Comparison of ENCODE assay signal across 8 mouse cellular contexts in the genomic region with DNA sequence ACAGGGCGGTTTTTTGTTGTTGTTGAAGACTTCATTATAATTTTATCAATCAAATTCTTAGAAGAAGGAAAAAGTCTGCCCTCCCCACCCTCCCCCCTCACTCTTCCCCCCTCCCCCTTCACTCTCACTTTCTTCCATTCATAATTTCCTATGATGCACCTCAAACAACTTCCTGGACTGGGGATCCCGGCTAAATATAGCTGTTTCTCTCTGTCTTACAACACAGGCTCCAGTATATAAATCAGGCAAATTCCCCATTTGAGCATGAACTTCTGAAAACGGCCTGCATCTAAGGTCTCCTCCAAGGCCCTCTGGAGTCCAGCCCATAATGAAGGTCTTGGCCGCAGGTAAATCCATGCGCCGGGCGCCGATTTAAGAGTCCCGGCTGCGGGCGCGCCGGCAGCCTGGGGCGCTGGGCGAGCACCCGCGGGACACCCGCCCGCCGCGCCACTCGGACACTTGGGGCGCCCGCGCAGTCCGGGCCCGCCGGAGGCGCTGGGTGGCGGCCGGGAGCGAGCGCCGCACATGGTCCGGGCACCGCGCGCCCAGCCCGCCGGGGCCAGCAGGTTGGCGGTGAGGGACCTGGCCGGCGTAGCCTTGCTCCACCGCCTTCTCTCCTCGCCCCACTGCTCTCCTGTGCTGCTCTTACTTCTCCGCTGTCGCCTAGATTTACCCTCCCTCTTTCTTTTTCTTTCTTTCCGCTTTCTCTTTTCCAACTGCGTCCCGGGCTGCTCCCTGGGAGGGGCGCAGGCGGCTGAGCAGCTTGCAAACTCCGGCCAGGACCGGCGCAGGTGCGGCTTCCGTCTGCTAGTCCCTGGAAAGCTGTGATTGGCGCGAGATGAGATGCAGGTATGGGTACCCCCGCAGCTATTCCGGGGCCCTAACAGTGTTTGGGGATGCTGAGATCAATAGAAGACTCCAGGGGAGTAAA. TPM values are rescaled to one million over a fixed set of nuclear protein-coding genes. Genes with fewer than 3 reads are reported as not detected.
A peak's percentile ranks its signal among the peaks of the same experiment; 100 is the strongest.
DNase-seq lines count a peak whose midpoint lies in the region; ATAC-seq and TF ChIP-seq lines count a peak whose summit lies in the region.

No protein-coding gene starts in this region.

- peak; percentile 67; the same call in 1 of the 2 replicates for ATAC-seq in frontal cortex, adult (ENCODE audit: low TSS enrichment)
- peak; percentile 62 for ATAC-seq in intestine, postnatal 0 days
- ATAC-seq in lung, embryonic 15.5 days (ENCODE audit: borderline replicate concordance, extremely low read depth, low FRiP score, low TSS enrichment) = peak; percentile 52

- H3K27me3 ChIP-seq in intestine, postnatal 0 days (replicated peaks; ENCODE audit: control insufficient read depth, insufficient read depth, low read length) = no peaks in the 10 kb centered on the region
- peaks cover 62% of the 10 kb centered on the region for H3K27me3 ChIP-seq in lung, embryonic 15.5 days

- H3K9ac ChIP-seq in intestine, postnatal 0 days (ENCODE audit: low read depth, low read length) = peak overlapping the region; percentile 54
- peak overlapping the region; percentile 52 for H3K9ac ChIP-seq in lung, embryonic 15.5 days

- peak overlapping the region; percentile 68 for H3K27ac ChIP-seq in intestine, postnatal 0 days (ENCODE audit: low read depth, low read length)
- H3K27ac ChIP-seq in lung, embryonic 15.5 days = peak overlapping the region; percentile 43; the same call in 1 of the 2 replicates

- H3K36me3 ChIP-seq in intestine, postnatal 0 days (ENCODE audit: control insufficient read depth, insufficient read depth) = peaks cover 9% of the 10 kb centered on the region; the same call in 1 of the 2 replicates
- no peaks in the 10 kb centered on the region for H3K36me3 ChIP-seq in lung, embryonic 15.5 days

- TF ChIP-seq CTCF in intestine, postnatal 0 days (IDR thresholded peaks at IDR 0.05; ENCODE audit: low read depth) = peak; percentile 23

- H3K9me3 ChIP-seq in intestine, postnatal 0 days (ENCODE audit: control insufficient read depth) = no peaks in the 10 kb centered on the region
- H3K9me3 ChIP-seq in lung, embryonic 15.5 days = no peaks in the 10 kb centered on the region

- peaks cover 17% of the 10 kb centered on the region for H3K4me1 ChIP-seq in intestine, postnatal 0 days (replicated peaks; ENCODE audit: control insufficient read depth, insufficient read depth, low read length)
- H3K4me1 ChIP-seq in lung, embryonic 15.5 days = peaks cover 47% of the 10 kb centered on the region

- intact Hi-C loops in gastrocnemius, postnatal 14 days (cut with DNase I; ENCODE audit: low total_unique reads) = no loop called here

- under 1% methylated on average over 54 of the region's 61 CpGs for WGBS in intestine, postnatal 0 days
- 1% methylated on average over 61 of the region's 61 CpGs for WGBS in lung, embryonic 15.5 days

- no peak for DNase-seq in frontal cortex, postnatal 36 days (ENCODE audit: low spot score in 2 of 2)
- peak; percentile 82 for DNase-seq in adrenal gland, adult 2 months
- peak; percentile 58 for DNase-seq in gastrocnemius, postnatal 14 days
- DNase-seq in retina, postnatal 1 day = peak; percentile 55
- DNase-seq in spleen, postnatal 14 days (ENCODE audit: low spot score in 2 of 2) = no peak

- H3K4me2 ChIP-seq in intestine, postnatal 0 days (replicated peaks; ENCODE audit: low read depth) = peak overlapping the region; percentile 91
- H3K4me2 ChIP-seq in lung, embryonic 15.5 days = peak overlapping the region; percentile 79

- peak overlapping the region; percentile 64 for H3K4me3 ChIP-seq in intestine, postnatal 0 days (ENCODE audit: low read depth, low read length)
- peak overlapping the region; percentile 55 for H3K4me3 ChIP-seq in lung, embryonic 15.5 days

RNA-seq across cellular contexts. Expression of a gene that starts 9.2 kb away (rescaled TPM):
- under 1 TPM; 0.06 to 0.24 TPM for total RNA-seq in adrenal gland, adult 2 months (2021)
- polyA plus RNA-seq in adrenal gland, adult 2 months (2012; rRNA removed) = 0.43 and 1.0 TPM in 2 replicates
- under 1 TPM; 0.24 to 0.45 TPM for total RNA-seq in gastrocnemius, postnatal 14 days (2021)
- polyA plus RNA-seq in intestine, postnatal 0 days (2015; fragmentation: Nextera tagmentation; extraction: Ambion mirVana) = 0.92 and 1.2 TPM in 2 replicates
- 0.19 and 0.32 TPM in 2 replicates for polyA plus RNA-seq in lung, embryonic 15.5 days (2015; fragmentation: Nextera tagmentation; extraction: Ambion mirVana)

RNA-seq across cellular contexts. Expression of a gene that starts 30.3 kb away (rescaled TPM):
- under 1 TPM in 1 of 2 experiments, not detected in 1; 0.45 TPM for total RNA-seq in adrenal gland, adult 2 months (2021)
- 0.13 and 0.17 TPM in 2 replicates for polyA plus RNA-seq in adrenal gland, adult 2 months (2012; rRNA removed)
- not detected for total RNA-seq in gastrocnemius, postnatal 14 days (2021)
- 0.08 and 0.20 TPM in 2 replicates for polyA plus RNA-seq in intestine, postnatal 0 days (2015; fragmentation: Nextera tagmentation; extraction: Ambion mirVana)
- 0.09 and 0.22 TPM in 2 replicates for polyA plus RNA-seq in lung, embryonic 15.5 days (2015; fragmentation: Nextera tagmentation; extraction: Ambion mirVana)

RNA-seq across cellular contexts. Expression of a gene that starts 48.5 kb away (rescaled TPM):
- total RNA-seq in adrenal gland, adult 2 months (2021) = 1 to 10 TPM; 3.5 to 4.1 TPM
- polyA plus RNA-seq in adrenal gland, adult 2 months (2012; rRNA removed) = 11.6 and 14.6 TPM in 2 replicates
- total RNA-seq in gastrocnemius, postnatal 14 days (2021) = 1 to 10 TPM; 4.3 to 8.9 TPM
- 10.3 and 14.7 TPM in 2 replicates for polyA plus RNA-seq in intestine, postnatal 0 days (2015; fragmentation: Nextera tagmentation; extraction: Ambion mirVana)
- 4.0 and 6.3 TPM in 2 replicates for polyA plus RNA-seq in lung, embryonic 15.5 days (2015; fragmentation: Nextera tagmentation; extraction: Ambion mirVana)

Comparison
In these comparisons a context has a peak if more than half of its experiments do, and no peak if none do; other contexts are left out.
1. DNase-seq: peak in adrenal gland, adult 2 months (single experiment), gastrocnemius, postnatal 14 days (single experiment) and retina, postnatal 1 day (single experiment); none in frontal cortex, postnatal 36 days (0 of 2) and spleen, postnatal 14 days (0 of 2).
2. Peak in every context shown above with its lines, with median percentiles within 50 percentile points of each other: ATAC-seq.